Mouse (Mus musculus) MEL (cell line): ENCODE measurements at regions not wholly inside any gene's neighbourhood (a gene's known extent, or its start where the extent isn't known, plus 50 kb on each side); places are given as distances from the start of the nearest gene placed in this dataset.

Source experiments
- CTCF ChIP-seq, 3 experiments: IDR thresholded peaks in 2 of 3; conservative IDR thresholded peaks in 1 of 3; 2 replicates each; pipeline ENCODE4 v1.5.1; 2011 to 2012; ENCODE audit warnings: low read length in 3 of 3, low read depth in 2 of 3, mild to moderate bottlenecking in 2 of 3, improper control_type of control experiment in 1 of 3, inconsistent platforms in 1 of 3, mixed read lengths in 1 of 3, moderate library complexity in 1 of 3; ENCODE audit not compliant: control insufficient read depth in 1 of 3, insufficient read depth in 1 of 3, poor library complexity in 1 of 3, severe bottlenecking in 1 of 3
- GATA1 ChIP-seq: IDR thresholded peaks from 2 replicates; pipeline ENCODE4 v1.6.1; 2011; ENCODE audit warnings: low read depth, low read length, improper control_type of control experiment
- HCFC1 ChIP-seq: IDR thresholded peaks from 2 replicates; pipeline ENCODE4 v1.6.1; 2012; ENCODE audit warnings: low read depth, mild to moderate bottlenecking, inconsistent platforms, low read length, improper control_type of control experiment, moderate library complexity
- MAZ ChIP-seq: IDR thresholded peaks from 2 replicates; pipeline ENCODE4 v1.6.1; 2012; ENCODE audit warnings: low read depth, mild to moderate bottlenecking, inconsistent platforms, low read length, improper control_type of control experiment
- TBP ChIP-seq: IDR thresholded peaks from 2 replicates; pipeline ENCODE4 v1.8.0; 2011; ENCODE audit warnings: low read depth, low read length, improper control_type of control experiment
- UBTF ChIP-seq: IDR thresholded peaks from 2 replicates; pipeline ENCODE4 v1.6.1; 2012; ENCODE audit warnings: low read depth, mild to moderate bottlenecking, inconsistent platforms, low read length, improper control_type of control experiment, moderate library complexity, borderline replicate concordance; ENCODE audit not compliant: insufficient read depth

- no peak for TF ChIP-seq GATA1
- TF ChIP-seq CTCF (IDR thresholded peaks at IDR 0.05 in 2 of 3, conservative IDR thresholded peaks at IDR 0.05 in 1 of 3; ENCODE audit: control insufficient read depth in 1 of 3, insufficient read depth in 1 of 3, low read depth in 2 of 3, low read length in 3 of 3, poor library complexity in 1 of 3, severe bottlenecking in 1 of 3), result no peak
- no peak for TF ChIP-seq TBP
- TF ChIP-seq HCFC1, result no peak
- TF ChIP-seq UBTF, result no peak
- TF ChIP-seq MAZ, result no peak
These were observed 78.4 kb upstream of the Zfp990 start for GRCm38 (mm10) chr4:145431910-145432765.
